Mouse (Mus musculus): ENCODE results near the gene Thsd4.
"Not testable (repeated sequence)": the region's sequence is repeated elsewhere in the genome, so short reads cannot be mapped to it uniquely, and the experiment has no call there.

Thsd4 gene

DNA sequence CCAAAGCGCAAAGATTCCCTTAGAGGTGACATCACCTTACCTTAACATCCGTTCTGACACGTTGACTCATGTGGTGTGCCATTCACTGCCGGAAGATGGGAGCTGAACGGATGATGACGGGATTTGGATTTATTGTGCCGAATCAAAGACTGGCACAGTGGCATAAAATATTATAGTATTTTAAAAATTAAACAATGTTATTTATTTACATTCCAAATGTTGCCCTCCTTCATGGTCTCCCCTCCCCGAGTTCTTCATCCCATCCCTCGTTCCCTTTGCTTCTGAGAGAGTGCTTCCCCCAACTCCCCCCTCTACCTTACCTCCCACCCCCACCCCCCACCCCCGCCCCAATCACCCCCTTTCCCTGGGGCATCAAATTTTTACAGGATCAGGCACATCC is 561.3 kb downstream of the Thsd4 start, which contains the start of gene Nr2e3:
Gene Nr2e3, minus strand, starts transcription at position 101 of the 400 bp plus-strand sequence.
- DNase-seq = no peak

DNA sequence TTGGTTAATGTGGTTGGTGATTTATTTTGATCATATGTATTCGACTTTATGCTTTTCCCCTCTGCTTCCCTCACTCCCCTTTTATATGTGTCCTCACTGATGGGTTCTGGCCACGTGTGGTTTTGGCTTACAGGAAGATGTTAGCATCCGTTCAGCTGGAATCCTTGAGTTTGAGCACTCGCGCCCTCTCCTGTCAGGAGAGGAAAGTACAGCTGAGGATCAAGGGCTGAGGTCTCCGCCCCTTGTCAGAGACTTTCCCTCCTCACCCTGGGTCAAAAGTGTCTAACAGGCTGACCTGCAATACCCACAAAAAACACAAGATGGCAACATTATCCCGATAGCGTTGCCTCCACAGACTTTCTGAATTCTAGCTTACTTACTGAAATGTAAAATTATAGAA is 562.6 kb downstream of the Thsd4 start:
- peak; percentile 62 to 64 for DNase-seq

DNA sequence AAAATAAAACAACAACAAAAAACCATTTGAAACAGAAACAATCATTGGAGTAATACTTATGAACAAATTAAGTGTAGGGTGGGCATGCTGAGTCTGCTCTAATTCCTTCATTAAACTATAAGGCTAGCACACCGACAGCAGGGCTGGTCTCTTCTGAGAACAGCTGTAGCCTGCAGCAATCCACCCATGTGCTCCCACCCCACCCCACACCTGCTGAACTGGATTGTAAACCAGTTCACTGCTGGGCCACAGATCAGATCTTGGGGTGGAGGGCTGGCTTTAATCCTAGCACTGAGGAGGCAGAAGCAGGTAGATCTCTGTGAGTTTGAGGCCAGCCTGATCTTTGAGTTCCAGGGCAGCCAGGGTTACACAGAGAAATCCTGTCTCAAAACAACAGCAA is 563.7 kb downstream of the Thsd4 start:
- DNase-seq = not testable (repeated sequence)

DNA sequence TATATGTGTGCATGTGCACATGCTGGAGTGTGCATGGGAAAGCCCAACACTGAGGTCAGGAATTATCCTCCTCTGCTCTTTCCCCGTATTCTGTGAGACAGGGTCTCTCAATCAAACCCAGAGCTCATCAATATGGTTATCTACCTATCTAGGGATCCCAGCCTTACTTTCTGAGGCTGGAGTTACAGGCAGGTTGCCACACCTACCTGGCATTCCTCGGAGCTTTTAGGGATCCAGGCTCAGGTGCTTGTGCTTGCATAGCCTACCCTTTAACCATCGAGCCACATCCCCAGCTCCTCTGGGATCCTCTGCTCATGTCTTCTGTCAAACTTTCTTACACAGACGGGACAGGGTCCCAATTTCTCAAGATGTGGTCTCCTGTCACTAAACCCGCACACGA is 565.4 kb downstream of the Thsd4 start:
- DNase-seq = no peak

DNA sequence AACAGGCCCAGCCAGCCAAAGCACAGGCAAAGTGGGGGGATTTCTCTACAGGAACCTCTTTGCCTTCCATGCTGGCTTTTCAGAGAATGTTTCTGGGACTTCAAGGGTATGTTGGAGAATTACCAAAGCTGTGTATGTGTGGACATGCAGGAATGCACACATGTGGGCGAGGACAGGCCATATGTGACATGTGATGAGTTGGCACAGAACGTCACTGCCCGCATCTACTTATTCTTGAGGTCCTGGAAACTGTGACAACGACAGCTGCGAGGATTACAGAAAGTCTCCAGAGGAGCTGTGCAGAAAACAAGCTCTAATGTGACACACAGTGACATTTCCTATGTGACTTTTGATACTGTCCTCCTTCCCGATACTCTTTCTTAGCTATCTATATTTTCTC is 566.2 kb downstream of the Thsd4 start:
- no peak for DNase-seq

DNA sequence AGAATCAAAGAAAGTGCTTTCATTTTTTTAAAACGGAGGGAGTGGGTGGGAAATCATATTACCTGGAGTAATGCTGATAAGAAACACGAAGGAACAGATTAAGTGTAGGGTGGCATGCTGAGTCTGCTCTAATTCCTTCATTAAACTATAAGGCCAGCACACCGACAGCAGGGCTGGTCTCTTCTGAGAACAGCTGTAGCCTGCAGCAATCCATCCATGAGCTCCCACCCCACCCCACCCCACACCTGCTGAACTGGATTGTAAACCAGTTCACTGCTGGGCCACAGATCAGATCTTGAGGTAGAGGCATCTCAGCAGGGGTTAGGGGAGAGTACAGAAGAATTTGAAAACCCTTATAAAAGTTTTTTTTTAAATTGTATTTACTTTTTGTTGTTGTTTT is 566.6 kb downstream of the Thsd4 start:
- DNase-seq = no peak

DNA sequence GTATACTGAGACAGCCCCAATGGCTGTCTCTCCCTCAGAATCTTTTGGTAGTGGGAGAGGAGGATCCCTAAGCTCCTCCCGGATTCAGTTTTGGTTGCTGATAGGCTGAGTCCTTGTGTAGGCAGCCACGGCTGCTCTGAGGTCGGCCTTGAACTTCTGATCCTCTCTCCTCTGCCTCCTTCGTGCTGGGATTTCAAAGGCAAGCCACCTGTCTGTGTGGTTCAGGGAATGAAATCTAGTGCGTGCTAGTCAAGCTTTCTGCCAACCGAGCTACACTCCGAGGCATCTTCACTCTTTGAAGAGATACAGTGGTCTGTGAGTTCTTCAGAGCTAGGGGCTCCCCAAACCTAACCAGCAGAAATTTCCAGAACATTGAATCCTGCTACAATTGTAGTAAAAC is 568.3 kb downstream of the Thsd4 start:
- DNase-seq = no peak

DNA sequence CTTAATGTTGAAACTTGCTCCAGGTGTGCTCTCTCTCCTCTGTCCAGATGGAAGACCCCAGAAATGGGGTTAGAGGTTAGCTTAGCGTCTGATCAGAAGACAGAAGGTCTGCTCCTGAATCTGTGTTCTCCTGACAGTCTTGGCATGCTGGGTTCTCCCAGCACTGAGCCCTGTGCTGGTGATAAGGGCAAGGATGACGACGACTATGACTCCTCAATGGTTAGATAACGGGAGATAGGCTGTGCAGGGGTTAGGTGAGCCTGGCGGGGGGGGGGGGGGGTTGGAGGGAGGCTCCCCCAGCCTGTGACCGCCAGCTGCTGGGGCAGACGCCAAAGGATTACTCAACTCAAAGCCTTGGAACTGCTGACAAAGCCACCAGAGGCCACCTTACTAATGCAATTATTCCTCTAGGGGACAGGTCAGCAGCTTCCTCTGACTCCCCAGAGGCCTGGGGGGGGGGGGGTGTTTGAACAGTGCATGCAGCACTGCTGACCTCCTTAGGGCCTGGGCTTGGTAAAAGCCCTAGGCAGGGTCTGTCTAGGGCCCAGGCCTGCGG is 569.3 kb downstream of the Thsd4 start:
- DNase-seq = no peak

DNA sequence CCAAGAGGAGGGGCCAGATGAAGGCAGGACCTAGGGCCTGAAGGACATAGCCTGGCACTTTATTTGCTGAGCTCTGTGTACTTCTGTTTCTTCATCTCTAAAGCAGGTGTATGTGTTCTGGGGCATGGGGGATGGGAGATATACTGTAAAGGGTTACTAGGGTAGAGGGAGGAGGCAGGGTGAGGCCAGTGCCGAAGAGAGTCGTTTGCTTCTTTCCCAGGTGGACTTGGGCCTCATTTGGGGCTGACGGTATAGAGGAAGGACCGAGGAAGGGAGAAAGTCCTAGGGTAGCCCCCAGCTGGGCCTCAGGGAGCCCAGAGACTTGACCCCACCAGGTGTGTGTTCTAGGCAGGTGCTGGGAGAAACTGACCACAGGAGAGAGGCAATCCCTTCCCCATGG is 569.9 kb downstream of the Thsd4 start:
- no peak for DNase-seq

DNA sequence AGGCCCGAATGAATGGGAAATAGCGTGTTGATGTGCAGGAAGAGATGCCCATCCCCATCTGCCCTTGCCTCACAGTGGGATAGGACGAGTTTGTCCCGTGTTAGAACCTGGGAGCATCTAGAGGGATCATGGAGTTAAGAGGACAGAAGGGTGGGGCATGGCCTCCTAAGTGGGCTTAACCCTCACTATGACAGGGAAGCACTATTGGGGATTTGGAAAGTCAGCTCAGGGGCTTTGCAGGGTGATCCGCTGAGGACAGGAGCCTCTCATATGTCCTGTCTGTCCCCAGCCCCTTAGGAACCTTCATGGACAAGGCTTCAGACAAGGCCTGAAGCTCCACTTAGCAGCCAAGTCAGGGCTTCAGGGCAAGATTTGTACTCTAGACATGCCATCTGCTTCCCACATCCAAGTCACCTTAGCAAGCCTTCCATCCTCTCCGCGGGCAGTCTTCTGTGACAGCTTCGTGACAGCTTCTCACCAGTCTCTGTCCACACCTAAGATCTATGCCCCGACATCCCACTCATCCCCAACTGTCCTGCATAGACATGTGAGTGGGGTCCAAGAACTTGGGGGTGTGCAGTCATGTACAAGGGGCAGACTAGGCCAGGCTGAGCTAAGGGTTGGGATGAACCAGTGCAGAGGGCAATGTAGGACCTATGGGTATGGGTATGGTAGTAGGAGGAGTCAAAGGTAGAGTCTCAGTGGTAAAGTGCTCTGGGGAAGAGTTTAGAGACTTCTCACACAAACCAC is 570.7 kb downstream of the Thsd4 start:
- no peak for DNase-seq

DNA sequence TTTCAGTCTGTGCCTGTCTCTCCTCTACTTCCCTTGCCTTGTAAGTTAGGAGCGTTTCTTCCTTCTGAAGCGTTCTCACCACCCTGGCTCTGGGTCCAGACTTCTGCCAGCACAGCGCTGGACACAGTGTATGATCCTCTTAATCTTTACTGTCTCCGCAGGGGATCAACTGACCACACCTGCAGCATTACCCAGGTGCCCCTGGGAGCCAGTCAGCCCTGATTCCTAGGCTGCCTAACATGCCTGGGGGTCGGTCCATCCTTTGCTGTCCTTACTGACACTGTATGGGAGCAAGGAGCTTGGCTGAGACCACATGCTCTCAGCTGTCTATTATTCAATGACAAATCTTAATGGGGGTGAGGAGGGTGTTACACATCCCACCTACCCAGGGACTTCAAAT is 571.9 kb downstream of the Thsd4 start:
- DNase-seq = no peak

DNA sequence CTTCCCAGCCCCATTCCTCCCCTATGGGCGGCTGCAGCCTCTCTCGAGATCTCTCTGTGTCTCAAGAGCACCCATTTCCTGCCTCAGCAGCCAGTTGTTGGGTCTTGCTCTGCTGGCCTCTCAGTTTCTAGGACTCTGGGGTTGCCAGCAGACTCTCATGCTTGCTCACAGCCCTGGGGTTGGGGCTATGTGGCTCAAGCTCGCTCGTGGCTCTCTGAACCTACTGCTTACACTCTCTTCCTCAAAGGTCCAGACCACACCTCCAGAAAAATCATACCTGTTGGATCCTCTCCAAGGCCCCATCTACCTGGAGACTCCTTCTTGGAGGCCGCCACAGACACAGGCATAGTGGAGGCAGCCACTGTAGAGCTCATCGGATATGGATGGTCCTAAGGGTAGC is 572.3 kb downstream of the Thsd4 start:
- DNase-seq = no peak

DNA sequence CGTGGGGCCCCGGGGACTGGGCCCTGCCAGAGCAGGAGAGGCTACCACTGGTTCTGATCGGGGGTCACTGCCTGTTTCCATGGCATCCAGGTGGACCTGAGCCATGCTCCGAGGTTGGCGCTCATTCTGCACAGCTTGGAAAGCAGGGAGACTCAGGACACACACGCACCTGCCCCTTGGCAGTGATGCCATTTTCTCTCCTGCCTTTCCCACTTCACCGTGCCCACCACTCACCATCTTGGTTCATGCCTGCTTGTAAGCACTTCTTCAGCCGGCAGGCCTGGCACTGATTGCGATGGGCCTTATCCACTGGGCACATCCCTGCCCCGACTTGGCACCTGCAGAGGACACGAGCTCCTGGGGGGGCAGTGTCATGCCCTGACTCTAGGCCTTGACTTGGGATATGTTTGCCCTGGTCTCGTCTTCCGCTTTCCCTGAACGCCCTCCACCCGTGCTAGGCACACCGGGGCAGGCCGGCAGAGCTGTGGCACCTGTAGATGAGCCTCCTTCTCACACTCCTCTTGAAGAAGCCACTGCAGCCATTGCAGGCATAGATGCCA is 573.1 kb downstream of the Thsd4 start:
- no peak for DNase-seq

DNA sequence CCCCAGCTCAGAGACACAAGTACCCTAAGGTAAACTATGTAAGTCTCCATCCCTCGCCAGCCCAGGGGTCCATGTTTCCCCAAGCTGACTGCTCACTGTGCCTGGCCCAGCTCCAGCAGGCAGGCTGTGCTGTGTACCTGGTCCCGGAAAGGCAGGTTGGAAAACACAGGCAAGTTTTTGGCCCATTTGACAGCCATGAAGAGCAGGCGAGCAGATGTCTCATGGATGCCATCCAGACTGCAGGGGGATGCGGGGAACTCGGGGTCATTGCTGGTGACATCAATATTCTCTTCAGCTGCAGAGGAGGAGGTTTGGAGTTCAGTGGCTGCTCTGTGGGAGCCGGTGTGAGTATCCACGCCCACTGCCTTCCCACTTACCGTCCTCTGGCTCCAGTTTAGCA is 573.6 kb downstream of the Thsd4 start:
- no peak for DNase-seq

DNA sequence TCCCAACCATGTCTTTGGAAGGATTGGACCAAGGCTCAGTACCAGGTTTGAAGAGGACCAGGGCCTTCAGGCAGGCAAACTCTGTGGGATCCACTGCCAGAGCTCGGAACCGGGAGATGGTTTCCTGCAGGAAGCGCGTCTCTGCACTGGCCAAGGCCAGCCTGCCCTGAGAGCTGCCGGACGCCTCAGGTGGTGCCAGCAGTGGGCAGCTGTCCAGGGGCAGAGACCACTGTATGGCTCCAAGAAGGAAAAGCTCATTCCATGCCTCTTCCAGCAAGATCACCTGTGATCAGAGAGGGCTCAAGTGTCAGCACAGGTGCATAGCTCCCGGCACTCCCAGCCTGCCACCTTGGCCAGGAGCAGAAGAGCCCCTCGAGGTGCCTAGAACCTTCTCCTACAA is 574.6 kb downstream of the Thsd4 start:
- DNase-seq = no peak

DNA sequence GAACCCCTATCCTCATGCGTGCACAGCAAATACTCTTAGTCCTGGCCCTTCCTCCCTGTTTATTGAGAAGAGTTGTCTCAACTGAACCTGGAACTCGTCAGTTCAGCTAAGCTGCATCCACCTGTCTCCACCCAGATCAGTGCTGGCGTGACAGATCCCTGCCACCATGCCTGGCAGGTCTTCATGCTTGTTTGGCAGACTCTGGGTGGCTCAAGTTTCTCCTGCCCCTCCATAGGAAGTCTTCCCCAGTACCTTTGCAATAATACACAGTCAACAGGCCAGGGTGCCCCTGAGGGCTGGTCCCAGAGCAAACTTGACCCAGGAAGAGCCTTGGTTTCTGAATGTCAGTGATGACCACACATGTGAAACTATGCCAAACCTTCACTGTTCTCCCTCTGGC is 576.6 kb downstream of the Thsd4 start:
- no peak for DNase-seq

DNA sequence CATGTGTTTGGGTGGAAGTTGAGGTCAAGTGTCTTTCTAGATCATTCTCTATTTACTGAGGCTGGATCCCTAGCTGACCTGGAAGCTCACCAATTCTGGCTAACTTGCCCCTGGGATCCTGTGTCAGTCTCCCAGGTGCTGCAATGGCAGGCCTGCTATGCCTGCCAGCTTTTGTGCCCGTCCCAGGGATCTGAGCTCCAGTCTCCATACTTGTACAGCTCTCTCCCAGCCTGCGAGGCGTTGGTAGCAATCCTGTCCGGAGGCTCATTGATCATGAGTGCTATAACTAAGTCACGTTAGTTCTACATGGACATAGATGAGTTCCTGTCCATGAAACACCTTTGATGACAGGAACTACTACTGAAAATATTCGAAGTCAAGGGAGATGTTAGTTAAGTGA is 578.0 kb downstream of the Thsd4 start:
- DNase-seq = no peak

DNA sequence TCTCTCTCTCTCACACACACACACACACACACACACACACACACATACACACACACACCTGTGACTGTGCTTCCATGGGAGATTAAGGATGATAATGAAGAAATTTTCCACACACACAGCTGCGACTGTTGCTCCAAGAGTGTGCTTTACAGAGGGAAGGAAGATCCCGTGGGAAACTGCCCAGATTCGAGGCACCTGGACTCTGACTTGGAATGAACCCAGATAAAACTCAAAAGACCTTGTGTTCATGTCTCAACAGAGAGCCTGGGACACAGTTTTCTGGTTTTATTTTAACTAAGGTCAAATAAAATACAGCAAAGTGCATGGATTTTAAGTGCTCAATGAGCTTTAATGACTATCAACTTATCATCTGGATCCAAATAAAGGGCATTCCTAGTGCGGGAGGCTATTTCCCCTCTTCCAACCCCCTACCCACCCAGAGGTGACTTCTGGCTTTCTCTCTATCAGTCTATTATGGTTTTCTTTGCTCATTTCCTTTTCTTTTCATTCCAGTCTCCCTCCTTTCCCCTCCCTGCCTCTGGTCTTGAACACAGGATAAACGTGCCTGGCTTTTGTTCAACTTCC is 579.3 kb downstream of the Thsd4 start:
- DNase-seq = no peak

DNA sequence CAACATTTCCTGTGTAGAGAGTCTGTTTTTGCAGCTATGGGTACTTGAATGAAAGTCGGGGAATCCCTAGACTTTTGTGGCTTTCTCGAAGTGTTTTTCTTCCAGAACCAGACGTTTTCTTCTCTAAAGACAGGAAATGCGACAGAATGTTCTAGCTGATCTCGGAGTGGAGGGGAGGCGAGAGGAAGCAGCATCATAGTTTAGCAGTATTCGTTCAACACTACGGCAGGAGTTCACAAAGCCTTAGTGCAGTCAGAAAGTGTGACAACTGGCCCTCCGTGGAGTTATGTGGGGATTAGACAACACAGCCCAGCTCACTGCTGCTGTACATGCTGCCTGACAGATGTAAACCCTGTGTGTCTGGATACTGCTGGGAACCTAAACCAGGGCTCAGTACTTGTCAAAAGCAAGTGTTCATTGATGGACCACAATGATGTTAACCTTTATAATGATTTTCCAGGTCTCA is 579.9 kb downstream of the Thsd4 start:
- no peak for DNase-seq

DNA sequence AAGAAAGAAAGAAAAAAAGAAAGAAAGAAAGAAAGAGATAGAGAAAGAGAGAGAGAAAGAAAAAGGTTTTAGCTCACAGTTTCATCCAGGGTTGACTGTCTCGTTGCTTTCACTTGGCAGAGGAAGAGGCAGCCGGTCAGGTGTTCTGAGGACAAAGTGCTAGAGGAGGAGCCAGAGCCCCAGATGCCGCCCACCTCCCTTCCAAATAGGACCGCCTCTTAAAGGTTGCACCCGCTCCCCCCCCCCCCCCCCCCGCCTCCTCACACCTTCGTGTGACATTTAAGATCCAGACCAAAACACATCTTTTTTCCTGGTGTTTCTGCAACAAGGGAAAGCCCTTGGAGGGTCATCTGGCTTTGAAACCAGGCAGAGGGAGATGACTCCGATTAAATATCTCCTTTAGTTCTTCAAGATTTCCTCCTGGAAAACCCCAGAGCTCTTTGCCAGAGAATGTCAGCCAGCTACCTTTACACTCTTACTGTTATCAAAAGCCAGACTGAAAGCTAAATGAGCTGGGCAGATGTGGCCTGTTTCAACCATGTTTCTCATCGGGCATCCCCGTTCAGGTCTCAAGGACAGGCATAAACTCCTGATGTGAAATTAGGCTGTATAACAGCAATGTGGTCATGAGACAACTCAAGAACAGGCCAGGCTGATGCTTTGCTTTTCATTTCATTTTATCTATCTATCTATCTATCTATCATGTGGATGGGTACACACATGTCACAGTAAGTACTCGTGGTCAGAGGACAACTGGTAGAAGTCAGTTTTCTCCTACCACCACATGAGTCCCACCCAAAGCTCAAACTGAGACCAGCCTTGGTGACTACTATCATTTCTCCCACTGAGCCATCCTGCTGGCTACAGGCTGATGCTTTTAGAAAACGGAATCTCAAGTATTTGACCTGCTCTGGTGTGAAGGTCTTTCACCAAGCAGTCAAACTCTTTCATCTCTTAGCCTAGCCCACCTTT is 580.6 kb downstream of the Thsd4 start:
- DNase-seq = no peak

DNA sequence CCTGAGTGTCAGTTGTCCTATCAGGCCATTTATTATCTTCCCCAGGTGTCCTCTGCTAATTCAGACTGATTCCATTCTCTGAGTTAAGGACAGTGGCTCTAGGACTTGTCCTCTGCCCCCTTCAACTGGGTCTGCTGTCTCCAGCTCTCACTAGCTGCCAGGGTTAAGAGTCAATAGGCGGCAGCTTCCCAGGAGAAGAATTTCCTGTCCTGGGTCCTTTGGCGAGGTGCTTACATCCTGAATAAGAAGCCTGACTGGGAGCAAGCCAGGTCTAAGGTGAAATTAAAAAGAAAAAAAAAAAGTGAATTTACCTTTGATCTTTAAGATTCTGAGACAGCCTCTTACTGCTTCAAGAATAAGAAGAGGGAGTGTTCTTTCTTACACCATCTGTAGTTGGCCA is 582.2 kb downstream of the Thsd4 start:
- DNase-seq = no peak

DNA sequence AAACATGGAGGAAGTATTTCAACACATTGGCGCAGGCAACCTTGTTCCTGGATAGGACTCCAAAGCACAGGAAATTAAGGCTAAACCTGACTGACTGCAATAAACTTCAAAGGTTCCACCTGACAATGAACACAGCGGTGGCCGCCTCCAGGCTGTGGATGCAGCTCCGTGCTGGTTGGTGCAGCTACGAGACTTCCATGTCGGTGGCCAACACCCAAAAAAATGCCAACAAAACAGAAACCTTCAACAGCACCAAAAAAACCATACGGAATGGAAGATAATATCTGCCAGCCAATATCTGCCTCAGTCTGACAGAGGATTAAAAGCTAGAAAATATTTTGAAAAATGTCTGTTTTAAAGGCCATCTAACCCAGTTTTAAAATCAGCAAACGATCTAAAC is 583.3 kb downstream of the Thsd4 start:
- DNase-seq = no peak

DNA sequence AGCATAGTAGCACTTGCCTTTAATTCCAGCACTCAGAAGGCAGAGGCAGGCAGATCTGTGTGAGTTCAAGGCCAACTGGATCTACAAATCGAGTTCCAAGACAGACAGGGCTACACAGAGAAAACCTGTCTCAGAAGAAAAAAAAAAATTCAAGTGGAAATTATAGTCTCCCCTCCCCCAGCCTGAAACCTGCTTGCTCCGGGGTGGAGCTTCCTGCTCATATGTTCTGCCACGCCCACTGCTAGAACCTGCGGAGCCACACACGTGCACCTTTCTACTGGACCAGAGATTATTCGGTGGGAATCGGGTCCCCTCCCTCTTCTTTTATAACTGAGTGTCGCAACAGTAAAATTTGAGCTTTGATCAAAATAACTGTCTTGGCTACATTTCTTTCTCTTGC is 586.0 kb downstream of the Thsd4 start:
- DNase-seq = not testable (repeated sequence)

All from cerebellum, adult 18-20 months (tissue).